Mouse (Mus musculus): ENCODE results near the gene Gm10639. TPM values are rescaled to one million over a fixed set of nuclear protein-coding genes. Genes with fewer than 3 reads are reported as not detected.
"Not testable (repeated sequence)": the region's sequence is repeated elsewhere in the genome, so short reads cannot be mapped to it uniquely, and the experiment has no call there.

The Gm10639 gene
- polyA plus RNA-seq, 1 experiment from 2014 or later, result not detected

- Histone ChIP-seq H3K9ac (no peak overlapping the region), H3K27me3 (replicated peaks) (no peaks in the 10 kb centered on the region), H3K4me3 (no peak overlapping the region), H3K4me2 (no peak overlapping the region), H3K9me3 (replicated peaks) (no peaks in the 10 kb centered on the region), H3K4me1 (replicated peaks) (no peaks in the 10 kb centered on the region), H3K27ac (ENCODE audit: poor library complexity, severe bottlenecking) (no peak overlapping the region), H3K36me3 (no peaks in the 10 kb centered on the region)
- no peak for ATAC-seq (ENCODE audit: insufficient number of reproducible peaks, low FRiP score)
- 71% methylated on average over 1 of the region's 1 CpGs for WGBS
Measured at GRCm38 (mm10) chr9:78298232-78298631, 8.5 kb downstream of the Gm10639 start.

- not testable (repeated sequence) for ATAC-seq (ENCODE audit: insufficient number of reproducible peaks, low FRiP score); H3K4me1 ChIP-seq (replicated peaks); H3K27ac ChIP-seq (ENCODE audit: poor library complexity, severe bottlenecking); H3K27me3 ChIP-seq (replicated peaks); H3K9ac ChIP-seq; H3K9me3 ChIP-seq (replicated peaks); H3K4me2 ChIP-seq; H3K4me3 ChIP-seq; H3K36me3 ChIP-seq
- WGBS, result 50% methylated on average over 1 of the region's 1 CpGs
Measured at GRCm38 (mm10) chr9:78299143-78299542, 9.4 kb downstream of the Gm10639 start.

- H3K36me3 ChIP-seq; ATAC-seq (ENCODE audit: insufficient number of reproducible peaks, low FRiP score); H3K9ac ChIP-seq; H3K4me2 ChIP-seq; H3K4me3 ChIP-seq; H3K27ac ChIP-seq (ENCODE audit: poor library complexity, severe bottlenecking); H3K4me1 ChIP-seq (replicated peaks); H3K27me3 ChIP-seq (replicated peaks); H3K9me3 ChIP-seq (replicated peaks): not testable (repeated sequence)
- whole genome bisulfite sequencing, result 71% methylated on average over 3 of the region's 3 CpGs
Measured at GRCm38 (mm10) chr9:78308122-78308521, 18.4 kb downstream of the Gm10639 start.

GRCm38 (mm10) chr9:78314696-78315095 lies 25.0 kb downstream of the Gm10639 start, which contains the start of gene Omt2a:
Gene Omt2a (minus strand): TSS chr9:78314796.
- H3K9ac ChIP-seq, result no peak within 1 kb of the TSS
- H3K4me2 ChIP-seq, result no peak within 1 kb of the TSS
- 62% methylated on average over 2 of the region's 2 CpGs for WGBS
- H3K9me3 ChIP-seq (replicated peaks), result no peaks in the 10 kb centered on the region
- no peaks in the 10 kb centered on the region for H3K36me3 ChIP-seq
- H3K27ac ChIP-seq (ENCODE audit: poor library complexity, severe bottlenecking), result no peak within 1 kb of the TSS
- H3K4me1 ChIP-seq (replicated peaks), result no peaks in the 10 kb centered on the region
- no peaks in the 10 kb centered on the region for H3K27me3 ChIP-seq (replicated peaks)
- H3K4me3 ChIP-seq, result no peak within 1 kb of the TSS
- no peak for ATAC-seq (ENCODE audit: insufficient number of reproducible peaks, low FRiP score)

- no peaks in the 10 kb centered on the region for H3K4me1 ChIP-seq (replicated peaks)
- no peak for ATAC-seq (ENCODE audit: insufficient number of reproducible peaks, low FRiP score)
- H3K9me3 ChIP-seq (replicated peaks), result 0 out of 2 replicates have a peak, but pooled peaks cover 2% of the 10 kb centered on the region
- no peak overlapping the region for H3K27ac ChIP-seq (ENCODE audit: poor library complexity, severe bottlenecking)
- H3K36me3 ChIP-seq, result no peaks in the 10 kb centered on the region
- no peak overlapping the region for H3K4me2 ChIP-seq
- no peak overlapping the region for H3K4me3 ChIP-seq
- H3K27me3 ChIP-seq (replicated peaks), result no peaks in the 10 kb centered on the region
- 30% methylated on average over 1 of the region's 1 CpGs for WGBS
- H3K9ac ChIP-seq, result no peak overlapping the region
Measured at GRCm38 (mm10) chr9:78319499-78319898, 29.8 kb downstream of the Gm10639 start.

- H3K4me1 ChIP-seq (replicated peaks); H3K27ac ChIP-seq (ENCODE audit: poor library complexity, severe bottlenecking); H3K27me3 ChIP-seq (replicated peaks); H3K4me3 ChIP-seq; H3K9ac ChIP-seq; ATAC-seq (ENCODE audit: insufficient number of reproducible peaks, low FRiP score); H3K36me3 ChIP-seq; H3K9me3 ChIP-seq (replicated peaks); H3K4me2 ChIP-seq: not testable (repeated sequence)
- WGBS, result 67% methylated on average over 1 of the region's 1 CpGs
Measured at GRCm38 (mm10) chr9:78327289-78327688, 37.6 kb downstream of the Gm10639 start, which contains the start of gene Omt2b. Gene Omt2b (plus strand): TSS chr9:78327589.

- not testable (repeated sequence) for H3K9me3 ChIP-seq (replicated peaks); H3K9ac ChIP-seq; H3K4me3 ChIP-seq; H3K36me3 ChIP-seq; H3K27me3 ChIP-seq (replicated peaks); H3K4me2 ChIP-seq; H3K4me1 ChIP-seq (replicated peaks); H3K27ac ChIP-seq (ENCODE audit: poor library complexity, severe bottlenecking)
- ATAC-seq (ENCODE audit: insufficient number of reproducible peaks, low FRiP score), result peak; percentile 59; the same call in 1 of the 2 replicates
Measured at GRCm38 (mm10) chr9:78337050-78337449, 47.3 kb downstream of the Gm10639 start.

GRCm38 (mm10) chr9:78340324-78340723 lies 50.6 kb downstream of the Gm10639 start:
- H3K36me3 ChIP-seq; H3K27ac ChIP-seq (ENCODE audit: poor library complexity, severe bottlenecking); H3K27me3 ChIP-seq (replicated peaks); H3K9me3 ChIP-seq (replicated peaks); H3K4me3 ChIP-seq; H3K4me2 ChIP-seq; ATAC-seq (ENCODE audit: insufficient number of reproducible peaks, low FRiP score); H3K4me1 ChIP-seq (replicated peaks); H3K9ac ChIP-seq: not testable (repeated sequence)
- WGBS, result 16% methylated on average over 8 of the region's 8 CpGs

GRCm38 (mm10) chr9:78342494-78342893 lies 52.8 kb downstream of the Gm10639 start:
- H3K27me3 ChIP-seq (replicated peaks); H3K4me1 ChIP-seq (replicated peaks); H3K36me3 ChIP-seq; H3K9ac ChIP-seq; H3K27ac ChIP-seq (ENCODE audit: poor library complexity, severe bottlenecking); H3K4me2 ChIP-seq; H3K9me3 ChIP-seq (replicated peaks); H3K4me3 ChIP-seq; ATAC-seq (ENCODE audit: insufficient number of reproducible peaks, low FRiP score): not testable (repeated sequence)
- WGBS, result 85% methylated on average over 4 of the region's 4 CpGs

- not testable (repeated sequence) for H3K4me2 ChIP-seq; H3K4me1 ChIP-seq (replicated peaks); H3K9me3 ChIP-seq (replicated peaks); ATAC-seq (ENCODE audit: insufficient number of reproducible peaks, low FRiP score); H3K36me3 ChIP-seq; H3K27ac ChIP-seq (ENCODE audit: poor library complexity, severe bottlenecking); H3K27me3 ChIP-seq (replicated peaks); H3K9ac ChIP-seq; H3K4me3 ChIP-seq
- 87% methylated on average over 9 of the region's 9 CpGs for WGBS
Measured at GRCm38 (mm10) chr9:78343055-78343454, 53.3 kb downstream of the Gm10639 start.

- H3K4me1 ChIP-seq (replicated peaks); H3K27ac ChIP-seq (ENCODE audit: poor library complexity, severe bottlenecking); H3K36me3 ChIP-seq; H3K27me3 ChIP-seq (replicated peaks); H3K9ac ChIP-seq; H3K4me3 ChIP-seq; ATAC-seq (ENCODE audit: insufficient number of reproducible peaks, low FRiP score); H3K4me2 ChIP-seq; H3K9me3 ChIP-seq (replicated peaks): not testable (repeated sequence)
- WGBS, result 50% methylated on average over 4 of the region's 4 CpGs
Measured at GRCm38 (mm10) chr9:78345235-78345634, 55.5 kb downstream of the Gm10639 start.

- Histone ChIP-seq H3K4me1 (replicated peaks) (0 out of 2 replicates have a peak, but pooled peaks cover 5% of the 10 kb centered on the region), H3K27me3 (replicated peaks) (no peaks in the 10 kb centered on the region), H3K4me3 (no peak overlapping the region), H3K9me3 (replicated peaks) (no peaks in the 10 kb centered on the region), H3K9ac (no peak overlapping the region), H3K36me3 (no peaks in the 10 kb centered on the region), H3K27ac (ENCODE audit: poor library complexity, severe bottlenecking) (no peak overlapping the region), H3K4me2 (no peak overlapping the region)
- no peak for ATAC-seq (ENCODE audit: insufficient number of reproducible peaks, low FRiP score)
- 67% methylated on average over 3 of the region's 3 CpGs for WGBS
Measured at GRCm38 (mm10) chr9:78347004-78347403, 57.3 kb downstream of the Gm10639 start.

All from heart, embryonic 12.5 days (tissue).